Mouse (Mus musculus) forebrain, embryonic 11.5 days (tissue): ENCODE results near the gene Foxk1. TPM values are rescaled to one million over a fixed set of nuclear protein-coding genes. Genes with fewer than 3 reads are reported as not detected.

ENCODE experiments used
- ATAC-seq: fragments of 200-750 bp; cut with Nextera tagmentation; replicated peaks from 2 replicates; pipeline ENCODE4 v1.8.0; 2017; ENCODE audit warnings: moderate TSS enrichment; ENCODE audit not compliant: low FRiP score
- DNase-seq: peaks from one replicate; pipeline ENCODE4 v3.0.0-alpha.2; 2017; ENCODE audit warnings: low spot score
- H3K27ac ChIP-seq: fragments of 300-500 bp; sonication (generic); 2 replicates; pipeline ENCODE4 v1.5.1; 2014; ENCODE audit warnings: low read depth, low read length
- H3K27me3 ChIP-seq: fragments of 300-500 bp; sonication (generic); 2 replicates; pipeline ENCODE4 v1.6.1; 2014; ENCODE audit warnings: mild to moderate bottlenecking, low read length, mixed read lengths; ENCODE audit not compliant: control insufficient read depth, insufficient read depth
- H3K36me3 ChIP-seq: fragments of 300-500 bp; sonication (generic); 2 replicates; pipeline ENCODE4 v1.6.1; 2014; ENCODE audit warnings: mild to moderate bottlenecking, low read length, moderate library complexity, mixed read lengths; ENCODE audit not compliant: control insufficient read depth, insufficient read depth
- H3K4me1 ChIP-seq: fragments of 300-500 bp; sonication (generic); replicated peaks from 2 replicates; pipeline ENCODE4 v1.6.1; 2014; ENCODE audit warnings: low read length, mixed read lengths; ENCODE audit not compliant: control insufficient read depth, insufficient read depth
- H3K4me2 ChIP-seq: fragments of 300-500 bp; sonication (generic); 2 replicates; pipeline ENCODE4 v1.6.1; 2014; ENCODE audit warnings: low read depth, mild to moderate bottlenecking, low read length, moderate library complexity, mixed read lengths; ENCODE audit not compliant: severe bottlenecking
- H3K4me3 ChIP-seq: fragments of 300-500 bp; sonication (generic); 2 replicates; pipeline ENCODE4 v1.5.1; 2014; ENCODE audit warnings: low read depth, low read length
- H3K9ac ChIP-seq: fragments of 300-500 bp; sonication (generic); 2 replicates; pipeline ENCODE4 v1.6.1; 2014; ENCODE audit warnings: low read length
- H3K9me3 ChIP-seq: fragments of 300-500 bp; sonication (generic); 2 replicates; pipeline ENCODE4 v1.6.1; 2016; ENCODE audit warnings: low read length, mixed read lengths; ENCODE audit not compliant: control insufficient read depth
- WGBS: fragments of 180-500 bp; shearing (Covaris S2); extraction: QIAGEN DNeasy Blood & Tissue Kit; methylation state at CpG from one replicate; pipeline ENCODE4 v1.1.7; 2014; 5-methylcytosine and 5-hydroxymethylcytosine counted together
- polyA plus RNA-seq: library from polyadenylated mRNA; unstranded; fragments of >200 nt; fragmentation: Nextera tagmentation; extraction: Ambion mirVana; gene quantifications from 2 replicates; pipeline ENCODE4 v1.2.1, GENCODE M21; 2014

Foxk1 gene
- polyA plus RNA-seq, 1 experiment from 2014 or later = 5.0 TPM

DNA sequence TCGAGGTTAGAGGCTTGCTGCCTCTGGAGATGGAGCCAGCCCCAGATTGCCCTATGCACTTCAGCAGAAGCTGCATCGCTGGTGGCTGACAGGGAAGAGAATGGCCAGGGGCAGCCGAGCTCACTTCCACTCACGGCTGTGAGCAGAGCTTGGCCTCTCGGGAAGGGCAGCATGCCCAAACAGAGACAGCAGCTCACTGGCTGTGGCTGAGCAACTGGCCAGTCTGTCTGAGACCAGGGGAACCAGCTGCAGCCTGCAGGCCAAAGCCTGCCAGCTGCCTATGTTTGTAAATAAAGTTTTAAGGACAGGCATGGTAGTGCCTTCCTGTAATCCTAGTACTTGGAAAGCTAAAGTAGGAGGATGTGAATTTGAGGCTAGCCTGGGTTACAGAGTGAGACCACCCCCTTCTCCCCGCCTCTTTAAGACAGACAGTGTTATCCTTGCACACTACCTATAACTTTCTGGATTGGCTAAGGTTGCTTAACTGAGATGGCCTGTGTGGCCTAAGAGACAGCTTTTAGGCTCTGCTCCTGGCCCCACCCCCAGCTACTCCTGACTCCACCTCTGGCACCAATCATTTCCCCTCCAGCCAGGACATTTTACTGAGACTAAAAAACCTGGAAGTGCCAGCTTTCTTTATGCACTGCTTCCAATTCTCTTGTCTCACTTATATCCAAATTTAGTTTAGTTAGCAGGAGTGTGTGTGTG lies 11.5 kb downstream of the Foxk1 start:
- ATAC-seq (no peak), DNase-seq (no peak)
- H3K9ac ChIP-seq = no peak overlapping the region
- no peak overlapping the region for H3K4me2 ChIP-seq
- no peak overlapping the region for H3K27ac ChIP-seq
- H3K4me1 ChIP-seq = peaks cover 16% of the 10 kb centered on the region; the same call in 1 of the 2 replicates
- H3K27me3 ChIP-seq = no peaks in the 10 kb centered on the region
- H3K9me3 ChIP-seq = no peaks in the 10 kb centered on the region
- WGBS = 77% methylated on average over 6 of the region's 6 CpGs
- H3K36me3 ChIP-seq = no peaks in the 10 kb centered on the region
- no peak overlapping the region for H3K4me3 ChIP-seq

DNA sequence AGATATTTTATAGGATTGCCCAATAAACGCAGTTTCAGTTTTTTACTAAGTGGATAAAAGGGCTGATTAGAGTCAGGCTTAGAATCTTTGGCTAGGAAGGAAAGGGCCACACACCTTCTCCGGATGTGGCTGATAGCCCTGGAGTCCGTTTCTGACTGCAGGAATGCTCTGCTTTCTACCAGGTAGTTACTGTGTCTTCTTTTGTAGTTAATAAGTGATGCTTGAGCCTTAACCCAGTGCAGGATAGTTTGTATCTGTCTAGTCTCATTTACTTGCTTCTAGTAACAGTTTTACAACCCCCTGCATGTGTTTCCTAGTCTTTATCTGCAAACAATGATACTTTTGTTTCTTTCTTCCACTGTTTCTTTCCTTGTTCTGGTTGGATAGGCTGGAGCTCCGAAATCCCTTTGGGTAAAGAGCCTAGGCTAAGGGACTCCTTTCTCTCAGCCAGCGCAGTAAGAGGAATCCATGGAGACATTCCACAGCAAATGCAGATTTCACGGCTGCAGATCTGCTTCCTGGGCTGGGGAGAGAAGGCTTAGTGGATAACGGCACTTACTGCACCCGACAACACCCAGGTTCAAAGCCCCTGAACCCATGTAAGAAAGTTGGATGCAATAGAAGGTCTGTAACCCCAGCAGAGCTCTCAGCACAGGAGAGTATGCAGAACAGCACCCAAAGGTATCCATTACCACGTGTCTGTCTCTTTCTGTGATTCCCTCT lies 12.6 kb downstream of the Foxk1 start:
- Histone ChIP-seq H3K4me1 (peaks cover 16% of the 10 kb centered on the region; the same call in 1 of the 2 replicates), H3K9ac (no peak overlapping the region), H3K4me3 (no peak overlapping the region), H3K36me3 (no peaks in the 10 kb centered on the region), H3K27me3 (no peaks in the 10 kb centered on the region), H3K9me3 (no peaks in the 10 kb centered on the region), H3K27ac (no peak overlapping the region), H3K4me2 (no peak overlapping the region)
- 29% methylated on average over 9 of the region's 9 CpGs for WGBS
- ATAC-seq = no peak
- DNase-seq = no peak

DNA sequence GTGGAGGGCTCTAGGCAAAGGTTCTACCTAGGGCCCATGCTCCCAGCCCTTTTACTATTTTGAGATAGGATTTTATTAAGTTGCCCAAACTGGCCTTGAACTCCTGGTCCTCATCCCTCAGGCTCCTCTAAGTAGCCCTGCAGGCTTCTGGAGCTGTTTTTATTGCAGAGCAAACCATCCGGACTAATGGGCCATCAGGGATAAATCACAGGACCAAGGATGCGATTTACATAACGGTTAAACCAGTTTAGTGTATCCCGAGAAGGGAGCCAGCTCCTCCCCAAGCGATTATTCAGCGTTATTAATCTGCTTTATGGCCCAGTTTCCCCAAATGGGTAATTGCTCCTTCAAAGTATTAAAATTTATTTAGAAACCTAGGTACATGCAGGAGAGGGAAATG lies 14.1 kb downstream of the Foxk1 start:
- H3K9ac ChIP-seq = no peak overlapping the region
- no peaks in the 10 kb centered on the region for H3K9me3 ChIP-seq
- WGBS = 62% methylated on average over 6 of the region's 6 CpGs
- no peak for ATAC-seq
- no peaks in the 10 kb centered on the region; the same call in 1 of the 2 replicates for H3K36me3 ChIP-seq
- no peak overlapping the region for H3K4me2 ChIP-seq
- no peak overlapping the region for H3K27ac ChIP-seq
- no peak for DNase-seq
- no peaks in the 10 kb centered on the region for H3K27me3 ChIP-seq
- H3K4me3 ChIP-seq = no peak overlapping the region
- H3K4me1 ChIP-seq = peaks cover 8% of the 10 kb centered on the region; the same call in 1 of the 2 replicates

DNA sequence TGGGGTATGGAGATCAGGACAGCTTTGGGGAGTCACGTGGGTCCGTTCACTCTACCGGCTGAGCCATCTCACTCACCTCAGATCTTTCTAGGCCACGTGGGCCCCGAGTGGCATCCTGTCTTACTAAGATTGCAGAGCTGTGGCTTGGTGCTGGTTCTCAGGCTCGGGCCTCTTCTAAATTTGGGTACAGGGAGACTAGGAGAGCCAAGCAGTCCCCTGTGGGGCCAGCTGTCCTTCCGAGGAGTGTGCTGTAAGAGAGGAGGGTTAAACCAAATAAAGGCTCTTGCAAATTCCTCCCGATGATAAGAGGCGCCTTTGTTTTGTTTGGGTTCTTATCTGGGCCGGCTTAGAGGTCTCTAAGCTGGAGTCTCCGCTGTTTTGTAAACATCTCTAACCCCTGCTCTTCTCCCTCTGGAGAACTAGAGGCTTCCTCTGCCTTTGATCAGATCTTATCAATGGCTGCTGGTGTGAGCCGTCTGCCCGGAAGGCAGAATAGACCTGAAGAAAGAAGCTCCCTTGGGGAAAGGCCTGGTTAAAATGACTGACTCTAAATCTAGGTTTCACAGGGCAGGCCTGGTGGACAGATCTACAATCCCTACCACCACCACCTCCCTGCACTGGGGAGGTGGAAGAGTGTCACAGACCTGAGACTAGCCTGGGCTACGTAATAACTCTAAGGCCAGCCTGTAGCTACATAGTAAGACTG lies 14.9 kb downstream of the Foxk1 start:
- Histone ChIP-seq H3K27ac (no peak overlapping the region), H3K36me3 (no peaks in the 10 kb centered on the region; the same call in 1 of the 2 replicates)
- 16% methylated on average over 14 of the region's 14 CpGs for WGBS

DNA sequence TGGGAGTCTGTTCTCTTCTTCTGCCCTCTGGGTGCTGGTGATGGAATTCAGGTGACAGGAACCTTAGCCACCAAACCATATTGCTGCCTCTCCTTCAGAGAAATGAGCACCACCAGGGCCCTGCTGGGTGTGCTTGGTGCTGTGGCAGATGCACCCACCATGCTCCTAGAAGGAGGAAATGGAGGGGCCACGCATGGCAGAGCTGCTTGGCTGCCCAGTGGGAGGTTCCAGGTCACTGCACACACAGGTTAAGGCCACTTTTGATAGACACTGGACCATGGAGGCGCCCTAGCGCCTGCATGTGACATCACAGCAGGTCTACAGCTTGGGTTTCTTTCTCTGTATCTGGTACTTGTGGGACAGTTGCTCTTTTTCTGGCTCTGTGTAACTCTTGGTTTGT lies 15.8 kb downstream of the Foxk1 start:
- ATAC-seq (no peak), DNase-seq (no peak)
- Histone ChIP-seq H3K4me3 (no peak overlapping the region), H3K27ac (no peak overlapping the region), H3K9ac (no peak overlapping the region), H3K4me2 (no peak overlapping the region), H3K4me1 (peaks cover 8% of the 10 kb centered on the region; the same call in 1 of the 2 replicates), H3K27me3 (no peaks in the 10 kb centered on the region), H3K9me3 (no peaks in the 10 kb centered on the region), H3K36me3 (no peaks in the 10 kb centered on the region; the same call in 1 of the 2 replicates)
- WGBS = 67% methylated on average over 3 of the region's 3 CpGs

More for the DNA sequence above, 14.9 kb downstream of the Foxk1 start:
- Histone ChIP-seq H3K27me3 (no peaks in the 10 kb centered on the region), H3K4me2 (no peak overlapping the region), H3K4me3 (no peak overlapping the region), H3K4me1 (peaks cover 8% of the 10 kb centered on the region; the same call in 1 of the 2 replicates), H3K9ac (no peak overlapping the region), H3K9me3 (no peaks in the 10 kb centered on the region)
- DNase-seq = no peak
- ATAC-seq = no peak

- Histone ChIP-seq H3K27me3 (no peaks in the 10 kb centered on the region), H3K4me1 (peaks cover 8% of the 10 kb centered on the region; the same call in 1 of the 2 replicates), H3K9ac (no peak overlapping the region), H3K4me3 (no peak overlapping the region), H3K4me2 (no peak overlapping the region), H3K36me3 (no peaks in the 10 kb centered on the region; the same call in 1 of the 2 replicates), H3K27ac (no peak overlapping the region), H3K9me3 (no peaks in the 10 kb centered on the region)
- no peak for ATAC-seq
- WGBS = 81% methylated on average over 9 of the region's 9 CpGs
- DNase-seq = no peak
Observed at GRCm38 (mm10) chr5:142417876-142418275, 16.6 kb downstream of the Foxk1 start.

DNA sequence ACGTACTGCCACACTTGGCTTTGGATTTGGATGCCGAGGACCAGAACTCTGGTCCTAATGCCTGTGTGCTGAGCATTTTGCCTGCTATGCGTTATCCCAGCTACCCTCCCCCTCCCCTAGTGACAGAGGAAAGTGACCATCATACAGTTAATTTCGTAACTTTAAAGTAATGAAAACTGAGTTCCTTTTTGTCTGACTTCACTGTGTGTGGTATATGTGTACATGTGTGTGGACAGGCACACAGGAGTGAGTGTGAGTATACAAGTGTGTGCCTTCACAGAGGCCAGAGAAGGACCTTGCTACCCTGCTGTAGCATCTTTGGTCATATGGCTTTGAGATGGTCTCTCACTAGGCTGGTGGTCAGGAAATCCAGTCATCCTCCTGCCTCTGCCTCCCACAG lies 17.1 kb downstream of the Foxk1 start:
- Histone ChIP-seq H3K4me1 (peaks cover 8% of the 10 kb centered on the region; the same call in 1 of the 2 replicates), H3K4me2 (no peak overlapping the region), H3K9ac (no peak overlapping the region), H3K27ac (no peak overlapping the region), H3K9me3 (no peaks in the 10 kb centered on the region), H3K36me3 (no peaks in the 10 kb centered on the region; the same call in 1 of the 2 replicates), H3K27me3 (no peaks in the 10 kb centered on the region), H3K4me3 (no peak overlapping the region)
- DNase-seq = no peak
- 93% methylated on average over 4 of the region's 4 CpGs for WGBS
- ATAC-seq = no peak

DNA sequence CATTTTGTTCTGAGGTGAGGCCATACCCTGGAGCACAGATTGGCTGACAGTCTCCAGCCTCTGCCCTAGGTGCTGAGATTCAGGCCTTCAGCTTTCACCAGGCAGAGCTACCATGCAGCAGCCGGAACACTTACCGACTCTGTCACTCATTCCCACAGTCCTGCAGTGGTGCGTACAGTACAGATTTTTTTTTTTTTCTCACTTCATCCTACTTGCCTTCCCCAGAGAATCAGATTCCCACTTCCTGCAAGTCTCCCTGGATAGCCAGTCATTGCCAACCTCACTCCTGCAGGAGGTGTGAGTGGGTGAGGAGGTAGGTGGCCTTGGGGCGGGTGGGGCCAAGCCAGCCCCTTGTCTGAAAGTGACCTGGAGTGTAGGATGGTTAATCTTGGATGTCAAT lies 19.0 kb downstream of the Foxk1 start:
- Histone ChIP-seq H3K9me3 (no peaks in the 10 kb centered on the region), H3K27ac (no peak overlapping the region), H3K27me3 (no peaks in the 10 kb centered on the region), H3K4me3 (no peak overlapping the region), H3K4me2 (no peak overlapping the region), H3K9ac (no peak overlapping the region), H3K36me3 (no peaks in the 10 kb centered on the region; the same call in 1 of the 2 replicates), H3K4me1 (peaks cover 2% of the 10 kb centered on the region; the same call in 1 of the 2 replicates)
- 98% methylated on average over 4 of the region's 4 CpGs for WGBS
- DNase-seq (no peak), ATAC-seq (no peak)
